Mouse (Mus musculus) adrenal gland, postnatal 36 days (tissue): ENCODE data around the gene Slc28a1. TPM values are rescaled to one million over a fixed set of nuclear protein-coding genes. Genes with fewer than 3 reads are reported as not detected.

Experiments used
- DNase-seq, 2 experiments: peaks; one replicate each; pipeline ENCODE4 v3.0.0; 2021; ENCODE audit warnings: mixed read lengths in 1 of 2
- total RNA-seq, 2 experiments: library from RNA; stranded (reverse); gene quantifications; 2 replicates each; pipeline ENCODE4 v1.2.3; 2021

Gene Slc28a1
- total RNA-seq, 2 experiments from 2014 or later = 0.13 to 0.17 TPM

DNA sequence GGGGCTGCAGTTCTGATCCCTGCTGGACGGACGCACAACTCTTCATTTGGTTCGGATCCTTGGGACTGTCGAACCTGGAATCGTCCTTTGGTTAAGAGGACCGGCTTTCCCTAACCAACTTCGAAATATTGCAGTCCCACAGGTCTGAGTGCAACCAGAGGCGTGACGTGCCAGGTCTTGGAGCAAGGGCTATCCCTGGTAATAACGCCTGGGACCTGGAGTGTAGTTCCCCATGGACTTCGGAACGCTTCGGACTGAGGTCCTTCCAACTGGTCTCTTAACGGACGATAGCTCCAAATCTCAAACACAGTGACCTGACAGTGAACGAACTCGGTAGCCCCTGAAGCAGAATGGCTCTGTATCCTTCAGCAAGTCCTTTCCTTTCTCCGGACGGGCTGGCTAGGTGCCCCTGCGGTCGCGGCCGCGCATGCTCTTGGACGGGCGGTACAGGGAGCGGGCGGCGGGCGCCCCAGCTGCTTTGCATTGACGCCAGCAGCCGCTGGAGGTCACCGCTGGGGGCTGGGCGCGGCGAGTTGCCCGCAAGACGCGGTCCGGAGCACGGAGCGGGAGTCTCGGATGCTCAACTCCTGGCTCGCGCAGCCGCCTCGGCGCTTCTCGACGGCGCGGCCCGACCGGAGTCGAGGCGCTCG, 98.2 kb downstream of the Slc28a1 start:
- DNase-seq = peak; percentile 98 to 99

GRCm38 (mm10) chr7:81213347-81214152, 99.0 kb downstream of the Slc28a1 start, which contains the start of gene Pde8a:
Gene Pde8a, plus strand, starts transcription at chr7:81213596.
- peak; percentile 48 to 77 for DNase-seq

- DNase-seq = no peak
These were observed 99.7 kb downstream of the Slc28a1 start for GRCm38 (mm10) chr7:81214153-81214907.

DNA sequence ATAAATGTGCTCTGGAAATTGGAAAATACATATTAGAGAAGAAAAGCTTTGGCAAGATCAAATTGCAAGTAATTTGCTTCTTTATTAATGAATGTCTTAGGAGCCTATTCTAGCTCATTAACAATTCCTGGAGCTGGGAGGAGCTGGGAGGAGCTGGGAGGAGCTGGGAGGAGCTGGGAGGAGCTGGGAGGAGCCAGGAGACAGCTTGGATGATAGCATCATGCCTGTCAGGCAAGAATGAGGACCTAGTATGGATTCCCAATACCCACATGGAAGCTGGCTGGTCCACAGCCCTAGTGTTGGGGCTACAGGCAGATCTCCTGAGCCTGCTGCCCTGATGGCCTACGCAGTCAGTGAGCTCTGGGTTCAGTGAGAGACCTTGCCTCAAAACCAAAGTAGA, 101.4 kb downstream of the Slc28a1 start:
- DNase-seq = peak; percentile 42 to 47

- no peak for DNase-seq
These were observed 104.7 kb downstream of the Slc28a1 start for GRCm38 (mm10) chr7:81219321-81219720.

Other genes starting within 250 kb of the Slc28a1 start
- gene Wdr73, start 213.5 kb upstream of the Slc28a1 start, total RNA-seq = 10 to 100 TPM; 16.1 to 17.2 TPM
- gene Nmb, start 209.7 kb upstream of the Slc28a1 start, total RNA-seq = 1 to 10 TPM; 2.6 to 3.3 TPM
- gene Sec11a, start 167.0 kb upstream of the Slc28a1 start, total RNA-seq = 100 to 1,000 TPM; 100 to 116 TPM
- 10 to 100 TPM; 21.9 to 34.3 TPM for gene Zfp592, start 121.1 kb upstream of the Slc28a1 start, total RNA-seq
- gene Alpk3, start 57.2 kb upstream of the Slc28a1 start, total RNA-seq = under 1 TPM; 0.23 to 0.26 TPM
- gene Pde8a, start 98.8 kb downstream of the Slc28a1 start, total RNA-seq = 10 to 100 TPM; 28.9 to 37.4 TPM
- gene Rps17, start 230.5 kb downstream of the Slc28a1 start, total RNA-seq = 1,000 to 10,000 TPM; 1,209 to 1,218 TPM